Mouse (Mus musculus) forebrain, embryonic 16.5 days (tissue): Measurements from ENCODE around the gene D030056L22Rik. TPM values are rescaled to one million over a fixed set of nuclear protein-coding genes. Genes with fewer than 3 reads are reported as not detected.
"Not testable (repeated sequence)": the region's sequence is repeated elsewhere in the genome, so short reads cannot be mapped to it uniquely, and the experiment has no call there.

Experiments used
- ATAC-seq: fragments of 200-750 bp; cut with Nextera tagmentation; 2 replicates; pipeline ENCODE4 v1.8.0; 2017; ENCODE audit warnings: mild to moderate bottlenecking, moderate library complexity
- H3K27ac ChIP-seq: fragments of 300-500 bp; sonication (generic); 2 replicates; pipeline ENCODE4 v1.5.1; 2014; ENCODE audit warnings: low read length, control low read depth
- H3K27me3 ChIP-seq: fragments of 300-500 bp; sonication (generic); replicated peaks from 2 replicates; pipeline ENCODE4 v1.6.1; 2014; ENCODE audit warnings: low read length; ENCODE audit not compliant: control insufficient read depth, insufficient read depth
- H3K36me3 ChIP-seq: fragments of 300-500 bp; sonication (generic); 2 replicates; pipeline ENCODE4 v1.6.1; 2014; ENCODE audit not compliant: control insufficient read depth, insufficient read depth
- H3K4me1 ChIP-seq: fragments of 300-500 bp; sonication (generic); replicated peaks from 2 replicates; pipeline ENCODE4 v1.6.1; 2014; ENCODE audit warnings: low read length; ENCODE audit not compliant: control insufficient read depth, insufficient read depth
- H3K4me2 ChIP-seq: fragments of 300-500 bp; sonication (generic); 2 replicates; pipeline ENCODE4 v1.6.1; 2014; ENCODE audit warnings: mild to moderate bottlenecking, low read length, control low read depth
- H3K4me3 ChIP-seq: fragments of 300-500 bp; sonication (generic); replicated peaks from 2 replicates; pipeline ENCODE4 v1.5.1; 2014; ENCODE audit warnings: mild to moderate bottlenecking, low read length, control low read depth
- H3K9ac ChIP-seq: fragments of 300-500 bp; sonication (generic); replicated peaks from 2 replicates; pipeline ENCODE4 v1.6.1; 2014; ENCODE audit warnings: low read depth, low read length, control low read depth
- H3K9me3 ChIP-seq: fragments of 300-500 bp; sonication (generic); 2 replicates; pipeline ENCODE4 v1.6.1; 2016; ENCODE audit warnings: low read length; ENCODE audit not compliant: control insufficient read depth
- WGBS: fragments of 180-500 bp; shearing (Covaris S2); extraction: QIAGEN DNeasy Blood & Tissue Kit; methylation state at CpG from one replicate; pipeline ENCODE4 v1.1.7; 2014; 5-methylcytosine and 5-hydroxymethylcytosine counted together
- polyA plus RNA-seq: library from polyadenylated mRNA; unstranded; fragments of >200 nt; fragmentation: Nextera tagmentation; extraction: Ambion mirVana; gene quantifications from 2 replicates; pipeline ENCODE4 v1.2.1, GENCODE M21; 2015

D030056L22Rik gene
- polyA plus RNA-seq, 1 experiment from 2014 or later: 58.8 TPM

GRCm38 (mm10) chr19:18713357-18713756 is 364 bp downstream of the D030056L22Rik start:
- under 1% methylated on average over 36 of the region's 46 CpGs for WGBS

GRCm38 (mm10) chr19:18716374-18716773 is 3.4 kb downstream of the D030056L22Rik start:
- H3K9ac ChIP-seq: no peak overlapping the region
- H3K4me3 ChIP-seq: no peak overlapping the region
- WGBS: 47% methylated on average over 1 of the region's 1 CpGs
- no peaks in the 10 kb centered on the region for H3K9me3 ChIP-seq
- H3K4me2 ChIP-seq: no peak overlapping the region
- no peak overlapping the region for H3K27ac ChIP-seq
- no peaks in the 10 kb centered on the region for H3K27me3 ChIP-seq
- no peak for ATAC-seq
- H3K4me1 ChIP-seq: peaks cover 18% of the 10 kb centered on the region
- H3K36me3 ChIP-seq: peaks cover 8% of the 10 kb centered on the region; the same call in 1 of the 2 replicates

More at GRCm38 (mm10) chr19:18713357-18713756, 364 bp downstream of the D030056L22Rik start:
- Histone ChIP-seq H3K4me1 (peaks cover 18% of the 10 kb centered on the region), H3K27ac (peak overlapping the region; percentile 95; the same call in 1 of the 2 replicates), H3K9ac (peak overlapping the region; percentile 88), H3K4me3 (peak overlapping the region; percentile 87), H3K4me2 (peak overlapping the region; percentile 76)
- H3K9me3 ChIP-seq, H3K36me3 ChIP-seq, H3K27me3 ChIP-seq: not testable (repeated sequence)
- ATAC-seq: peak; percentile 70

GRCm38 (mm10) chr19:18720337-18720736 is 7.3 kb downstream of the D030056L22Rik start:
- no peak overlapping the region for H3K4me3 ChIP-seq
- ATAC-seq: no peak
- no peaks in the 10 kb centered on the region for H3K27me3 ChIP-seq
- no peak overlapping the region for H3K27ac ChIP-seq
- H3K4me2 ChIP-seq: no peak overlapping the region
- H3K9me3 ChIP-seq: no peaks in the 10 kb centered on the region
- H3K36me3 ChIP-seq: peaks cover 8% of the 10 kb centered on the region; the same call in 1 of the 2 replicates
- no peak overlapping the region for H3K9ac ChIP-seq
- 0 out of 2 replicates have a peak, but pooled peaks cover 2% of the 10 kb centered on the region for H3K4me1 ChIP-seq
- 94% methylated on average over 3 of the region's 3 CpGs for WGBS

GRCm38 (mm10) chr19:18725186-18725585 is 12.2 kb downstream of the D030056L22Rik start:
- Histone ChIP-seq H3K36me3 (no peaks in the 10 kb centered on the region), H3K4me2 (no peak overlapping the region), H3K9ac (no peak overlapping the region), H3K27me3 (no peaks in the 10 kb centered on the region), H3K9me3 (no peaks in the 10 kb centered on the region), H3K27ac (no peak overlapping the region), H3K4me1 (no peaks in the 10 kb centered on the region), H3K4me3 (no peak overlapping the region)
- 75% methylated on average over 2 of the region's 2 CpGs for WGBS
- no peak for ATAC-seq

GRCm38 (mm10) chr19:18730255-18730654 is 17.3 kb downstream of the D030056L22Rik start:
- no peaks in the 10 kb centered on the region for H3K27me3 ChIP-seq
- H3K4me2 ChIP-seq: no peak overlapping the region
- 80% methylated on average over 7 of the region's 7 CpGs for WGBS
- no peaks in the 10 kb centered on the region for H3K4me1 ChIP-seq
- ATAC-seq: no peak
- no peak overlapping the region for H3K9ac ChIP-seq
- H3K4me3 ChIP-seq: no peak overlapping the region
- H3K27ac ChIP-seq: no peak overlapping the region
- no peaks in the 10 kb centered on the region for H3K36me3 ChIP-seq
- no peaks in the 10 kb centered on the region for H3K9me3 ChIP-seq

- no peaks in the 10 kb centered on the region for H3K4me1 ChIP-seq
- H3K27me3 ChIP-seq: no peaks in the 10 kb centered on the region
- H3K9ac ChIP-seq: no peak overlapping the region
- H3K4me2 ChIP-seq: no peak overlapping the region
- no peak overlapping the region for H3K27ac ChIP-seq
- WGBS: 66% methylated on average over 7 of the region's 7 CpGs
- H3K36me3 ChIP-seq: no peaks in the 10 kb centered on the region
- ATAC-seq: no peak
- no peaks in the 10 kb centered on the region for H3K9me3 ChIP-seq
- H3K4me3 ChIP-seq: no peak overlapping the region
Observed at GRCm38 (mm10) chr19:18731077-18731476, 18.1 kb downstream of the D030056L22Rik start.

- Histone ChIP-seq H3K27me3 (no peaks in the 10 kb centered on the region), H3K27ac (no peak overlapping the region), H3K4me3 (no peak overlapping the region), H3K4me2 (no peak overlapping the region), H3K36me3 (no peaks in the 10 kb centered on the region), H3K9ac (no peak overlapping the region), H3K4me1 (no peaks in the 10 kb centered on the region), H3K9me3 (no peaks in the 10 kb centered on the region)
- 97% methylated on average over 4 of the region's 4 CpGs for WGBS
- ATAC-seq: no peak
Observed at GRCm38 (mm10) chr19:18735901-18736300, 22.9 kb downstream of the D030056L22Rik start.

GRCm38 (mm10) chr19:18739146-18739545 is 26.2 kb downstream of the D030056L22Rik start:
- no peak for ATAC-seq
- 87% methylated on average over 7 of the region's 7 CpGs for WGBS

GRCm38 (mm10) chr19:18743946-18744345 is 31.0 kb downstream of the D030056L22Rik start:
- H3K4me3 ChIP-seq: no peak overlapping the region
- H3K4me1 ChIP-seq: no peaks in the 10 kb centered on the region
- no peak overlapping the region for H3K27ac ChIP-seq
- no peaks in the 10 kb centered on the region for H3K27me3 ChIP-seq
- H3K36me3 ChIP-seq: no peaks in the 10 kb centered on the region
- WGBS: 86% methylated on average over 5 of the region's 5 CpGs
- ATAC-seq: no peak
- H3K4me2 ChIP-seq: no peak overlapping the region
- no peak overlapping the region for H3K9ac ChIP-seq
- H3K9me3 ChIP-seq: no peaks in the 10 kb centered on the region

More at GRCm38 (mm10) chr19:18739146-18739545, 26.2 kb downstream of the D030056L22Rik start:
- Histone ChIP-seq H3K36me3 (no peaks in the 10 kb centered on the region), H3K9ac (no peak overlapping the region), H3K4me2 (no peak overlapping the region), H3K27ac (no peak overlapping the region), H3K9me3 (no peaks in the 10 kb centered on the region), H3K4me3 (no peak overlapping the region), H3K27me3 (no peaks in the 10 kb centered on the region), H3K4me1 (no peaks in the 10 kb centered on the region)
